Mouse (Mus musculus): ENCODE results near the gene Adam8. TPM values are rescaled to one million over a fixed set of nuclear protein-coding genes. Genes with fewer than 3 reads are reported as not detected.

The Adam8 gene
- polyA plus RNA-seq (2015; fragmentation: Nextera tagmentation; extraction: Ambion mirVana): 2.5 and 2.7 TPM in 2 replicates

- 21% methylated on average over 7 of the region's 7 CpGs for WGBS
- no peak within 1 kb of the TSS for H3K4me3 ChIP-seq (replicated peaks)
- H3K9ac ChIP-seq: no peak within 1 kb of the TSS
- no peaks in the 10 kb centered on the region for H3K4me1 ChIP-seq
- no peak within 1 kb of the TSS for H3K27ac ChIP-seq
- H3K9me3 ChIP-seq: no peaks in the 10 kb centered on the region
- no peaks in the 10 kb centered on the region for H3K27me3 ChIP-seq (replicated peaks)
- H3K36me3 ChIP-seq: peaks cover 5% of the 10 kb centered on the region
- peak; percentile 77 for ATAC-seq (ENCODE audit: insufficient read depth, low FRiP score, low read depth)
- H3K4me2 ChIP-seq: no peak within 1 kb of the TSS
These were observed at the start of gene Adam8 for GRCm38 (mm10) chr7:139992406-139992805. Gene Adam8 (minus strand): TSS chr7:139992562.

GRCm38 (mm10) chr7:140037171-140037555 is 44.8 kb upstream of the Adam8 start:
- Histone ChIP-seq H3K4me3 (replicated peaks) (peak overlapping the region; percentile 73), H3K4me1 (peaks cover 8% of the 10 kb centered on the region), H3K27ac (no peak overlapping the region), H3K9me3 (no peaks in the 10 kb centered on the region), H3K4me2 (peak overlapping the region; percentile 86), H3K36me3 (peaks cover 8% of the 10 kb centered on the region; the same call in 1 of the 2 replicates), H3K27me3 (replicated peaks) (no peaks in the 10 kb centered on the region), H3K9ac (no peak overlapping the region)
- ATAC-seq (ENCODE audit: insufficient read depth, low FRiP score, low read depth): no peak
- 45% methylated on average over 3 of the region's 3 CpGs for WGBS

- Histone ChIP-seq H3K9ac (peak within 1 kb of the TSS; percentile 64), H3K36me3 (peaks cover 12% of the 10 kb centered on the region; the same call in 1 of the 2 replicates), H3K4me2 (peak within 1 kb of the TSS; percentile 86), H3K27ac (peak within 1 kb of the TSS; percentile 84), H3K4me3 (replicated peaks) (peak within 1 kb of the TSS; percentile 73), H3K27me3 (replicated peaks) (no peaks in the 10 kb centered on the region), H3K4me1 (peaks cover 8% of the 10 kb centered on the region), H3K9me3 (no peaks in the 10 kb centered on the region)
- ATAC-seq (ENCODE audit: insufficient read depth, low FRiP score, low read depth): peak; percentile 98
- under 1% methylated on average over 68 of the region's 69 CpGs for WGBS
These were observed 44.2 kb upstream of the Adam8 start, which contains the start of the genes Zfp511 and Tubgcp2 for GRCm38 (mm10) chr7:140036281-140037170. Gene Zfp511 (plus strand): TSS chr7:140036391. Gene Tubgcp2 (minus strand): TSS chr7:140036669.

- Histone ChIP-seq H3K36me3 (peaks cover 19% of the 10 kb centered on the region), H3K4me3 (replicated peaks) (peak overlapping the region; percentile 73), H3K27me3 (replicated peaks) (no peaks in the 10 kb centered on the region), H3K27ac (peak overlapping the region; percentile 84), H3K4me2 (peak overlapping the region; percentile 86), H3K9ac (peak overlapping the region; percentile 64), H3K4me1 (peaks cover 8% of the 10 kb centered on the region), H3K9me3 (no peaks in the 10 kb centered on the region)
- no peak for ATAC-seq (ENCODE audit: insufficient read depth, low FRiP score, low read depth)
- WGBS: 12% methylated on average over 7 of the region's 7 CpGs
These were observed 43.1 kb upstream of the Adam8 start for GRCm38 (mm10) chr7:140035456-140035855.

- H3K9ac ChIP-seq: no peak overlapping the region
- peaks cover 8% of the 10 kb centered on the region for H3K4me1 ChIP-seq
- no peaks in the 10 kb centered on the region for H3K9me3 ChIP-seq
- H3K4me3 ChIP-seq (replicated peaks): no peak overlapping the region
- no peak for ATAC-seq (ENCODE audit: insufficient read depth, low FRiP score, low read depth)
- WGBS: 98% methylated on average over 9 of the region's 9 CpGs
- H3K27me3 ChIP-seq (replicated peaks): no peaks in the 10 kb centered on the region
- H3K4me2 ChIP-seq: no peak overlapping the region
- peaks cover 34% of the 10 kb centered on the region for H3K36me3 ChIP-seq
- no peak overlapping the region for H3K27ac ChIP-seq
These were observed 41.0 kb upstream of the Adam8 start for GRCm38 (mm10) chr7:140033386-140033785.

- Histone ChIP-seq H3K4me1 (peaks cover 7% of the 10 kb centered on the region), H3K27ac (no peak overlapping the region), H3K9ac (no peak overlapping the region), H3K9me3 (no peaks in the 10 kb centered on the region), H3K27me3 (replicated peaks) (no peaks in the 10 kb centered on the region), H3K4me2 (no peak overlapping the region), H3K36me3 (peaks cover 40% of the 10 kb centered on the region), H3K4me3 (replicated peaks) (no peak overlapping the region)
- 96% methylated on average over 10 of the region's 10 CpGs for WGBS
- no peak for ATAC-seq (ENCODE audit: insufficient read depth, low FRiP score, low read depth)
These were observed 40.0 kb upstream of the Adam8 start for GRCm38 (mm10) chr7:140032366-140032765.

GRCm38 (mm10) chr7:140031771-140032170 is 39.4 kb upstream of the Adam8 start:
- no peak for ATAC-seq (ENCODE audit: insufficient read depth, low FRiP score, low read depth)
- H3K9me3 ChIP-seq: no peaks in the 10 kb centered on the region
- no peaks in the 10 kb centered on the region for H3K27me3 ChIP-seq (replicated peaks)
- no peak overlapping the region for H3K9ac ChIP-seq
- no peak overlapping the region for H3K4me2 ChIP-seq
- H3K27ac ChIP-seq: no peak overlapping the region
- no peak overlapping the region for H3K4me3 ChIP-seq (replicated peaks)
- H3K36me3 ChIP-seq: peaks cover 40% of the 10 kb centered on the region
- H3K4me1 ChIP-seq: peaks cover 1% of the 10 kb centered on the region
- 95% methylated on average over 12 of the region's 12 CpGs for WGBS

- WGBS: 94% methylated on average over 17 of the region's 17 CpGs
- Histone ChIP-seq H3K27ac (no peak overlapping the region), H3K36me3 (0 out of 2 replicates have a peak, but pooled peaks cover 7% of the 10 kb centered on the region), H3K4me2 (no peak overlapping the region), H3K4me3 (replicated peaks) (no peak overlapping the region), H3K27me3 (replicated peaks) (no peaks in the 10 kb centered on the region), H3K9me3 (no peaks in the 10 kb centered on the region), H3K9ac (no peak overlapping the region), H3K4me1 (no peaks in the 10 kb centered on the region)
- no peak for ATAC-seq (ENCODE audit: insufficient read depth, low FRiP score, low read depth)
These were observed 19.0 kb upstream of the Adam8 start for GRCm38 (mm10) chr7:140011336-140011735.

- ATAC-seq (ENCODE audit: insufficient read depth, low FRiP score, low read depth): no peak
- 90% methylated on average over 9 of the region's 9 CpGs for WGBS
- Histone ChIP-seq H3K4me1 (no peaks in the 10 kb centered on the region), H3K36me3 (peaks cover 27% of the 10 kb centered on the region), H3K4me2 (no peak overlapping the region), H3K9me3 (no peaks in the 10 kb centered on the region), H3K27me3 (replicated peaks) (no peaks in the 10 kb centered on the region), H3K27ac (no peak overlapping the region), H3K9ac (no peak overlapping the region), H3K4me3 (replicated peaks) (no peak overlapping the region)
These were observed 15.4 kb upstream of the Adam8 start for GRCm38 (mm10) chr7:140007781-140008180.

- Histone ChIP-seq H3K4me1 (no peaks in the 10 kb centered on the region), H3K27me3 (replicated peaks) (no peaks in the 10 kb centered on the region), H3K9ac (no peak overlapping the region), H3K36me3 (peaks cover 27% of the 10 kb centered on the region), H3K27ac (no peak overlapping the region), H3K9me3 (no peaks in the 10 kb centered on the region), H3K4me3 (replicated peaks) (no peak overlapping the region), H3K4me2 (no peak overlapping the region)
- ATAC-seq (ENCODE audit: insufficient read depth, low FRiP score, low read depth): no peak
- 91% methylated on average over 9 of the region's 9 CpGs for WGBS
These were observed 14.7 kb upstream of the Adam8 start for GRCm38 (mm10) chr7:140006861-140007611.

GRCm38 (mm10) chr7:140004666-140005065 is 12.3 kb upstream of the Adam8 start:
- WGBS: 89% methylated on average over 8 of the region's 8 CpGs
- Histone ChIP-seq H3K27ac (no peak overlapping the region), H3K9me3 (no peaks in the 10 kb centered on the region), H3K4me1 (no peaks in the 10 kb centered on the region), H3K4me3 (replicated peaks) (no peak overlapping the region), H3K36me3 (peaks cover 41% of the 10 kb centered on the region), H3K9ac (no peak overlapping the region), H3K4me2 (no peak overlapping the region), H3K27me3 (replicated peaks) (no peaks in the 10 kb centered on the region)
- no peak for ATAC-seq (ENCODE audit: insufficient read depth, low FRiP score, low read depth)
